Mouse (Mus musculus) liver, embryonic 12.5 days (tissue): ENCODE data around the gene Cdcp1. TPM values are rescaled to one million over a fixed set of nuclear protein-coding genes. Genes with fewer than 3 reads are reported as not detected.

ENCODE experiments used
- polyA plus RNA-seq: library from polyadenylated mRNA; unstranded; fragments of >200 nt; fragmentation: Nextera tagmentation; extraction: Ambion mirVana; gene quantifications from 2 replicates; pipeline ENCODE4 v1.2.1, GENCODE M21; 2016

Cdcp1 gene
- polyA plus RNA-seq, 1 experiment from 2014 or later, result 0.18 TPM

Other genes with a start within 250 kb of the Cdcp1 start
- gene Tmem42, start 194.7 kb downstream of the Cdcp1 start, polyA plus RNA-seq, result 6.8 and 7.1 TPM in 2 replicates
- gene Tgm4, start 181.3 kb downstream of the Cdcp1 start, polyA plus RNA-seq, result 0.14 and 0.17 TPM in 2 replicates
- gene Zdhhc3, start 102.8 kb downstream of the Cdcp1 start, polyA plus RNA-seq, result 51.2 and 52.1 TPM in 2 replicates
- gene Exosc7, start 102.8 kb downstream of the Cdcp1 start, polyA plus RNA-seq, result 116 and 123 TPM in 2 replicates
- not detected in 2 replicates for gene Clec3b, start 65.1 kb downstream of the Cdcp1 start, polyA plus RNA-seq
- 12.6 and 12.8 TPM in 2 replicates for gene Tmem158, start 44.7 kb upstream of the Cdcp1 start, polyA plus RNA-seq
- 788 and 796 TPM in 2 replicates for gene Lars2, start 150.9 kb upstream of the Cdcp1 start, polyA plus RNA-seq